Mouse (Mus musculus) CD4-positive naive resting alpha-beta T cell, adult 76 days (primary cell): ENCODE results near the gene Rpl12. TPM values are rescaled to one million over a fixed set of nuclear protein-coding genes. Genes with fewer than 3 reads are reported as not detected.

Source experiments
- total RNA-seq: library from RNA; stranded (reverse); gene quantifications from one replicate; pipeline ENCODE4 v1.2.4, GENCODE M21; 2023

Gene Rpl12
- total RNA-seq, result 1,193 TPM

GRCm38 (mm10) chr2:32961192-32961995 is at the start of gene Rpl12, which contains the start of gene Lrsam1:
Rpl12 (plus strand) TSS chr2:32961559.
Lrsam1 (minus strand) TSS chr2:32961614.

GRCm38 (mm10) chr2:32981725-32982271 is 20.4 kb downstream of the Rpl12 start, which contains the start of gene Slc2a8:
Slc2a8 (minus strand) TSS chr2:32982083.

Other genes with a start within 250 kb of the Rpl12 start
- 92.9 TPM for gene Cdk9, start 248.5 kb upstream of the Rpl12 start, total RNA-seq
- gene Sh2d3c, start 240.5 kb upstream of the Rpl12 start, total RNA-seq, result 81.0 TPM
- not detected for gene 6330409D20Rik, start 220.5 kb upstream of the Rpl12 start, total RNA-seq
- gene Tor2a, start 204.3 kb upstream of the Rpl12 start, total RNA-seq, result 26.4 TPM
- 0.21 TPM for gene Ttc16, start 185.9 kb upstream of the Rpl12 start, total RNA-seq
- gene Ptrh1, start 185.8 kb upstream of the Rpl12 start, total RNA-seq, result 3.8 TPM
- not detected for gene Cfap157, start 177.1 kb upstream of the Rpl12 start, total RNA-seq
- gene Stxbp1, start 114.3 kb upstream of the Rpl12 start, total RNA-seq, result 1.3 TPM
- gene Fam129b, start 85.4 kb upstream of the Rpl12 start, total RNA-seq, result 0.67 TPM
- gene Lrsam1, start 55 bp downstream of the Rpl12 start, total RNA-seq, result 13.2 TPM
- gene Slc2a8, start 20.5 kb downstream of the Rpl12 start, total RNA-seq, result 5.8 TPM
- 2.3 TPM for gene Garnl3, start 170.1 kb downstream of the Rpl12 start, total RNA-seq